Mouse (Mus musculus) A20 (cell line): ENCODE measurements at regions not wholly inside any gene's neighbourhood (a gene's known extent, or its start where the extent isn't known, plus 50 kb on each side); places are given as distances from the start of the nearest gene placed in this dataset.
A peak's percentile ranks its signal among the peaks of the same experiment; 100 is the strongest.

Experiments
- DNase-seq: peaks from one replicate; pipeline ENCODE4 v3.0.0-alpha.2; 2011; ENCODE audit warnings: low read depth, low spot score

DNA sequence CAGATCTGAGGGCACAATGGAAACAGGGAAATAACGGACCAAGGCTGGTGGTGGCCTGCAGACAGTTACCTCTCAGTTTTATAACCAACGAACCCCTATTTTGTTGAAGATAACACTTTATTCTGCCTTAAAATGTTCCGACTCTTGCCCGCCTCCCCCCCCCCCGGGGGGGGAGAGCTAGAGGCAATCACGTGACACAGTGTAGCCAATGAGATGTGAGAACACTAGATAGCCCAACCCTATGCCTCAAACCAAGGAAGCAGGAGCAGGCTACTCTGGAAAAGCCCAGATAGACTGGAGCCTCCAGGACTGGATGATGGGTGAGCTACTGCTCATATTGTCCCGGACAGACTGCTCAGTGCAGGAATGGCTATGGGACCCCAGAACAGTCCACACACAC lies 272.9 kb downstream of the Ptpru start:
- DNase-seq = peak; percentile 16

- DNase-seq = no peak
Measured at GRCm38 (mm10) chr4:131567241-131567640, 270.8 kb downstream of the Ptpru start.

GRCm38 (mm10) chr4:131569156-131569555 lies 268.9 kb downstream of the Ptpru start:
- no peak for DNase-seq

DNA sequence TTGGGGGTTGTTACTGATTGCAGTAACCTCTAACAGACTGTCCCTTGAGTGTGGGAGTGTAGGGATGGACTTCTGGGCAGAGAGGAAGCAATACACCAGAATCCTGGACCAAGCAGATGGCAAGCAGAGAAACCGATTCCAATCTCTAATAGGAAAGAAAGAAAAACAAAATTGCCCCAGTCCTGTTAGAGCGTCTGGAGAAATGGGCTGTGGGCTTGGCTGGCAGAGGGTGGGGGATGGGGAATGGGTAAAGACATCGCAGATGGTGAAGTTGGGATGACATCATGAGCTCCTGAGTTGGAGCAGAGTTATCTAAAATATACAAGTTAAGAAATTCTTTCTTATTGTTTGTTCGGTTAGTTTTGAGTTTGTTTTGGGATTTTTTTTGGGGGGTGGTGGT lies 260.5 kb downstream of the Ptpru start:
- DNase-seq = no peak

DNA sequence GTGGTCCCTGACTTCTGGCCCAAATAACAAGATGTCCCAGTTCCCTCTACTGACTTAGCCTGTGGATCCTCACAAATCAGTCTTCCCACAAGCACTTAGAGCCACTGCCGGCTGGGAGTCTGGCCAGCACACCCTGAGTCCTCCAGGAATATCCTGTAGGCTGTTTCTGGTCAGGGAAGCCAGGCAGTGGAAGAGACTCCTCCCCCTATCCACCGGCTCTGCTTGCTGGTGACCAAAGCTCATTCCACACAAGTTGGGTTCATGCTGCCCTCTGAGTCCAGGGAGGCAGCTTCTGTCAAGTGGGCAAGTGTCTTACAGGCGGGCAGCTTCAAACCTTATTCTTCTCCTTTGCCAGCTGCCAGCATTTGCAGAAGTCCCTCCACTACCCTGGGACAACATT lies 252.1 kb downstream of the Ptpru start:
- no peak for DNase-seq

DNA sequence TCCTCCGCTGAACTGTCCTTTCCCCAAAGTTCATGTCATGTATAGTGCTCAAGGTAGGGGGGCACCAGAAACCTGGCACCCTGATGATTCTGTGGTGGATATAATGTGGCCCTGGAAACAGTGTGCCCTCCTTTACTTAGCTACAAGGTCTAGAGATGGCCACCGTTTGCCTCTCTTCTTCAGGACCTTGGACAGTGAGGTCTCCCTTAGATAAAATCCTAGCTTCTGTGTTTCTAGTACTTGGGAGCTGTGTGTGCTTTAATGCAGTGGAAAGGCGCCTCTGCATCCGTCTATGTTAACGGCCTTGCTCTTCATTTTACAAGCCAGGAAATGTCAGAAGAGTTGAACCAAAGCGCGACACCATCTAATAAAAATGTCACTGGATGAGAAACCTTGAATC lies 250.6 kb downstream of the Ptpru start:
- no peak for DNase-seq

DNA sequence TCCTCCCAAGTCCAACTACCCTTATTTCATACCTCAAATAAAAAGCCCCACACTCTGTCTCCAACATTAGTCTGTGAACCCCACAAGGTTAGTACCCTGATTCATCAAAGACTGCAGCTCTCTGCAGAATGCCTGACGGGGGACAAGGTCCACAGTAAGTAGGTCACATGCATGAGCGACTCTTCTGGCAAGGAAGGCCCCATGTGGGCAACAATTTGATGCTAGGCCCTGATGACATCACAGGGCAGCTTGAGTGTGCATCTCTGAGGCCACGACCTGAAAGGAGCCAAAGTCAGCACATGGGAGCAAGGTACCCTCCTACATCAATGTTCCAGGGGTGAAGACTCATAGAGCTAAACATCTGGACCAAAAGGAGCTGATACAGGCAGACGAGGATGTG lies 248.0 kb downstream of the Ptpru start:
- peak; percentile 8 for DNase-seq

DNA sequence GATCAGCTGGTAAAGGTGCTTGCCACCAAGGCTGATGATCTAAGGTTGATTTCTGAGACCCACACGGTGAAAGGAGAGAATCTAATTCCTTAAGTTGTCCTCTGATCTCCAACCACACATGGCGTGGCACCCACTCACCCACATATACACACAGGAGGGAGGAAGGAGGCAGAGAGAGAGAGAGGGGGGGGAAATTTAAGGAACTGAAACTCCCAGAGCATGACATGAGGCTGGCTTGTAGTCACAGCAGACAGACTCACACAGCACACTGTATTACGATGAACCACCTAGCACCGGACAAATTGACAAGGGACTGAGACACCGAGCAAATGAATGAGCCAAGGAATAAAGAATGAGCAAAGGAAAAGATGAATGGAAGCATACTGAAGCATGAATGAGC lies 246.6 kb downstream of the Ptpru start:
- peak; percentile 86 for DNase-seq

DNA sequence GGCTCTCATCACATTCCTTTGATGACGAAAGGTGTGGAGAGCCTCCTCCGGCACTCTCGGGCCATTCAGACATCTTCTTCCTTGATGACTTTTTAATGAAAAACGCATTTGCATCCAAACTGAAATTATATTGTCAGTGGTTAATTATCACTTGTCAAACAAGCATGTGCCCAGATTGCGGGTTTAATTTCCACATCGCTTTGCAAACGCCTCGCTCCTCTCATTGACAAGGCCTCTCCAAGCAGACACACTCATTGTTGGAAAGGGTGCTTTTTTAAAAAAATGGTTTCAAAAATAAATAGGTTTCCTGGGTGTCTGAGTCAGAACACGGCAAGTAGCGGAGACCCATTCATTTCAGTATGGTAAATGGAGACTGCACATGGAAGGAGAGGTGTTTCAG lies 240.1 kb downstream of the Ptpru start:
- DNase-seq = no peak

- no peak for DNase-seq
Measured at GRCm38 (mm10) chr4:131614434-131614833, 223.7 kb downstream of the Ptpru start.

DNA sequence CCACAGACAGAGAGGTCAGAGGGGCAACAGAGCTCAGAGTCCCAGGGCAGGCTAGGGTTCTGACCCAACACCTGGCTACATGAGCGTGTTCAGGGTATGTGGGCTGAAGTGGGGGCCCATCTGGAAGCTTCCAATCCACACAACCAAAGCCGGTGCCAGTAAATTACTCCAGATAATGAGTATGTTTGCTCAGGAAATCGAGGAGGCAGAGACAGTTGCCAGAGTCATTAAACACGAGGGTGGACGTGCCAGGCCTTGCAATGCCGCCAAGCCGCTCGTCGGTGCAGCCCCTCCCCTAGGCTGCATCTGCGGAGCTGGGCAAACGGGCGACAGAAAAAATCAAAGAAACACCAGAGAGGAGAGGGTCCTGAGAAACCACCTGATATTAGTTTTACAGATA lies 222.5 kb downstream of the Ptpru start:
- DNase-seq = no peak

DNA sequence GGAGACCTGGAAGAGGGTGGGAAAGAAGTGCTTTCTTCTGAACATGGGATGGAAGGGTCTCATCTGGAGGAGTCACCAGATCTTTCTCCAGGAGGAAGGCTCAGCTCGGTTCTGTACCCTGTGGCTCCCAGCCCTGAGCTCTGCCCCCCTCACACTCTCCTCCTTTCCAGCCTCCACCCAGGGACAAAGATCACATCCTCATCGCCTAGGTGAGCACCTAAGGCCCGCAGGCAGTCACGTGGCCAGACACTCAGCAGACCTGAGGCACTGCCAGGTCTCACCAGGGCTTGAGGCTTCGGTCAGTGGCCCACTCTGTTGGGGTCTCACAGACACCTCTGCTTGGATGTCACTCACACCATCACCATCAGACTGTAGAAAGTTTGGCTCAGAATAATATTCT lies 200.0 kb downstream of the Ptpru start:
- no peak for DNase-seq

GRCm38 (mm10) chr4:131656034-131656433 lies 182.1 kb downstream of the Ptpru start:
- no peak for DNase-seq

DNA sequence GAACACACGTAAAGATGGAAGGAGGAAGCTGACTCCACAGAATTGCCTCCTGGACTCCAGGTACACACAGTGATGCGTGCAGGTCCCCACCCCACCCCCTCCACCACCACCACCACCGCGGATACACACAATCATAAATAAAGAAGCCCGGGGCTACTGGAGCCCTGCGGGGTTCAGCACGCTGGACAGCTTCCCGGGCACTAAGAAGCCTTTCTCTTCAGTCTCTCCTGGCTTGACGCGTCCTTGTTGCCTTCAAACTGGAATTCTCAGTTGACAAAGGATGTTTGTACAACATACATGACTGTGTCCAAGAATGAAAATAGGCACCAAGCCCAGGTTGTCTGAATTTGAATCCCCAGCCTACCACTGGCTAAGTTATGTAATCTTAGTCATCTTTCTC lies 180.2 kb downstream of the Ptpru start:
- no peak for DNase-seq

DNA sequence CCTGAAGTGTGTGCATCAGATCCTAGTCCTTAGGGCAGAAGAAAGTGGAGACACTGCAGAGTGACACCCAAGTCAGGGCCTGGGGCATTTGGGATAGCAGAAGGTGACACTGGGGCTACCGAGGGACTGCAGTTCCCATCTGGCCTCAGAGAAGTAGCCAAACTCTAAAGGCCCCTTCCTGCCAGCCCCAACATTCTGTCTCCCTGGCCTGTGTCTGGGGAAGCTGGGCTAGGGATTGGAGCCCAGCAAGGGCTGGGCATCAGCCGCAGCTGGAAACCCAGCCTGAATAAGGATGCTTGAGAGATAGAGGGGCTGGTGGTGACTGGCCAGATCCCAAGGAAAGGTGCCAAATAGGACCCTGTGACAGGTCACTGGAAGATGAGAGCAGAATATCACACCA lies 177.2 kb downstream of the Ptpru start:
- DNase-seq = no peak

GRCm38 (mm10) chr4:131671784-131672515 lies 166.1 kb downstream of the Ptpru start:
- no peak for DNase-seq

DNA sequence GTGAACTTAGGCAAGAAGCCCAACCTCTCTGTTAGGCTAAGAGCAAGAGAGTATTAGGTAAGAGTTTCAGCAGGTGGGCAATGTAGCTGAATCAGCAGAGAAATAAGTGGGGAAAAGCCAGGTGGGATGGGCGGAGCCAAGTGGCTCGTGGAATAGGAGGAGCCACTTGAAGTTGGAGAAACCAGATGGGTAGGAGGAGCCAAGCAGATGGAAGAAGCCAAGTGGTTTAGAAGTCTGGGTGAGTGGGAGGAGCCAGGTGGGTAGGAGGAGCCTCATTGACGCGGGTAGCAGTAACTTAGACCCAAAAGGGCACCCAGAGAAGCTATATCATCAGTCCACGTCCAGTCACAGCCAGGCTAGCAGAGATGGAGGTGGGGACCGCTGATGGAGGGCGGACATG lies 160.1 kb downstream of the Ptpru start:
- peak; percentile 10 for DNase-seq

- no peak for DNase-seq
Measured at GRCm38 (mm10) chr4:131683176-131683575, 154.9 kb downstream of the Ptpru start.

DNA sequence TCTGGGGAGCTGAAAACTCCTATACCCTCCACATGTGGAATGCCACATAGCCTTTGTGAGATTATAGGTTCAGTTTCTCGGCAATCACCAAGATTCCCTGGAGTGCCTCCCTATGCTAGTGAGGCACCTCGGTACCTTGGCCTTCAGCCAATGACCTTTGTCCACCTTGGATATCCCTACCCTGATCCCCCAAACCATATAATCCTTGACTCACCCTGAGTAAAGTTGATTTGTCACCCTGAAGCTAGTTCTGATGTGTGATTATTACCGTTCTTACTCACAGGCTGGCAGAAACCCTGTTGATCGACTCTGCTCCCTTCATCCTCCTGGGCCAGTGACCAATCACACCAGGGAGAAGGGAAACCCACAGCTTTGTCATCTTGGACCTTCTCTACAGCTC lies 152.5 kb downstream of the Ptpru start:
- no peak for DNase-seq

DNA sequence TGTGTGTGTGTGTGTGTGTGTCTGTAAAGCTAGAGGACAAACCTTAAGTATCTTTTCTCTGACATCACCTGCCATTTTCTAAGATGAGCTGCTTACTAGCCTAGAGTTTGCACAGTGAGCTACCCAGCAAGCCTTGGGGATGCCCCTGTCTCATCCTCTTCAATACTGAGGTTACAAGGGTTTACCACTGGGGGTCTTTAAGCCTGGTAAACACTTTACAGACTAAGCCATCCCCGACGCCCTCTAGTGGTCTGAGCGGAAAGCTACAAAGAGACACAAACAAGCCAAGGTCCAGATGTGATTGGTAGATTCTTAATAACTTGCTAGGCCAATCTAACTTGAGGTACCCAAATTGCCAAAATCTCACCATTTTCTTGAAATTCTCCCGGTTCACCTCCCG lies 143.9 kb downstream of the Ptpru start:
- peak; percentile 72 for DNase-seq

GRCm38 (mm10) chr4:131695941-131696912 lies 141.9 kb downstream of the Ptpru start:
- peak; percentile 78 for DNase-seq
